Mouse (Mus musculus): ENCODE measurements around the gene Vps11.
A peak's percentile ranks its signal among the peaks of the same experiment; 100 is the strongest.
"Not testable (repeated sequence)": the region's sequence is repeated elsewhere in the genome, so short reads cannot be mapped to it uniquely, and the experiment has no call there.

The Vps11 gene

GRCm38 (mm10) chr9:44335331-44336092 is 26.0 kb downstream of the Vps11 start:
- no peak for DNase-seq (ENCODE audit: low read depth, low spot score)

- DNase-seq (ENCODE audit: low read depth, low spot score) = peak; percentile 98
These were observed 26.8 kb downstream of the Vps11 start, which contains the start of gene H2afx for GRCm38 (mm10) chr9:44334396-44335330. Gene H2afx, plus strand, starts transcription at chr9:44334694.

GRCm38 (mm10) chr9:44332918-44333638 is 28.4 kb downstream of the Vps11 start:
- no peak for DNase-seq (ENCODE audit: low read depth, low spot score)

- no peak for DNase-seq (ENCODE audit: low read depth, low spot score)
These were observed 30.7 kb downstream of the Vps11 start for GRCm38 (mm10) chr9:44330736-44331135.

- DNase-seq (ENCODE audit: low read depth, low spot score) = no peak
These were observed 33.5 kb downstream of the Vps11 start for GRCm38 (mm10) chr9:44327926-44328325.

- peak; percentile 30 for DNase-seq (ENCODE audit: low read depth, low spot score)
These were observed 34.3 kb downstream of the Vps11 start for GRCm38 (mm10) chr9:44327064-44327711.

GRCm38 (mm10) chr9:44326371-44327063 is 35.0 kb downstream of the Vps11 start:
- peak; percentile 72 for DNase-seq (ENCODE audit: low read depth, low spot score)

GRCm38 (mm10) chr9:44325768-44326370 is 35.6 kb downstream of the Vps11 start, which contains the start of gene Dpagt1:
Gene Dpagt1, plus strand, starts transcription at chr9:44326019.
- no peak for DNase-seq (ENCODE audit: low read depth, low spot score)

GRCm38 (mm10) chr9:44325032-44325767 is 36.3 kb downstream of the Vps11 start:
- DNase-seq (ENCODE audit: low read depth, low spot score) = not testable (repeated sequence)

- DNase-seq (ENCODE audit: low read depth, low spot score) = no peak
These were observed 37.3 kb downstream of the Vps11 start for GRCm38 (mm10) chr9:44324147-44324546.

GRCm38 (mm10) chr9:44323656-44324055 is 37.8 kb downstream of the Vps11 start:
- DNase-seq (ENCODE audit: low read depth, low spot score) = not testable (repeated sequence)

- no peak for DNase-seq (ENCODE audit: low read depth, low spot score)
These were observed 40.7 kb downstream of the Vps11 start for GRCm38 (mm10) chr9:44320799-44321133.

GRCm38 (mm10) chr9:44319887-44320798 is 41.3 kb downstream of the Vps11 start, which contains the start of gene C2cd2l:
Gene C2cd2l, minus strand, starts transcription at chr9:44320285.
- peak; percentile 92 for DNase-seq (ENCODE audit: low read depth, low spot score)

- DNase-seq (ENCODE audit: low read depth, low spot score) = no peak
These were observed 42.2 kb downstream of the Vps11 start for GRCm38 (mm10) chr9:44319105-44319886.

- DNase-seq (ENCODE audit: low read depth, low spot score) = no peak
These were observed 42.7 kb downstream of the Vps11 start for GRCm38 (mm10) chr9:44318826-44319095.

GRCm38 (mm10) chr9:44318076-44318825 is 43.2 kb downstream of the Vps11 start:
- DNase-seq (ENCODE audit: low read depth, low spot score) = no peak

GRCm38 (mm10) chr9:44317452-44317851 is 44.0 kb downstream of the Vps11 start:
- no peak for DNase-seq (ENCODE audit: low read depth, low spot score)

Data from embryo, embryonic 11.5 days (tissue).